Mouse (Mus musculus) brain, adult 2 months (tissue): Measurements from ENCODE around the gene Vps13d.

Experiments
- DNase-seq: peaks from one replicate; pipeline ENCODE4 v3.0.0; 2011; ENCODE audit warnings: low read depth, low spot score

The Vps13d gene

DNA sequence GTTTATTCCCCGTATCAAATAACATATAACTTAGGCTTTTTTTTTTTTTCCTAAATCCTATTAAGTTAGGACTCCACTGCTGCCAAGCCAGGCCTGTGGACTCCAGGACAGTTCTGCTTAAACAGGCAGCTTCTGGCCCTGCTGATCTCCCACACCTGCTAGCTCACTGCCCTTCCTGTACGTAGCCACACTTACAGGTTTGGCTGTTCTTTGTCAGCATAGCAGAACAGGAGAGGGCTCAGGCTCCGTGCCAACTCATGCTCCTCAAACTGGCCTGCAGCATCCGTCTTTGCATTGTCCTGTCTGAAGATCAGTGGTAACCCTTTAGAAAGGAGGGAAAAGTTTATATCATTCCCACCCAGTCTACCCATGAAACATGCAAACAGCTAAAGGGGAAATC is 108.3 kb downstream of the Vps13d start:
- no peak for DNase-seq

DNA sequence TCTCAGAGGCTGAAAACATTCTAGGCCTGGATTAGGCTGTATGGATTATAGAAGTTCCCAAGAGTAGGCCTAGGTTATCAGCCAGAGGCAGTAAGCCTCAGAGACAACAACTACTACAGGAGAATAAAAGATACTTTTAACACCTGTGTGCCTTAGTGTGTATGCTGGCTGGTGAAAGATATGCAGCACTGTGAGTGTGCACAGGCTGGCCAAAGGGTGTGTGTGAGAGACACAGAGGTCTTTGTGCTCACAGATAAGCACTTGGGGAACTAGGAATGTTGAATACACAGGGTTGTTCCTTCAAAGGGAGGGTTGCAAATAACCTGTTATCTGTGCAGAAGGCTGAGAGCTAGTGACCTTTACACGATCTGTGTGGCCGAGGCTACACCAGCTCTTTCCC is 115.5 kb downstream of the Vps13d start:
- no peak for DNase-seq

DNA sequence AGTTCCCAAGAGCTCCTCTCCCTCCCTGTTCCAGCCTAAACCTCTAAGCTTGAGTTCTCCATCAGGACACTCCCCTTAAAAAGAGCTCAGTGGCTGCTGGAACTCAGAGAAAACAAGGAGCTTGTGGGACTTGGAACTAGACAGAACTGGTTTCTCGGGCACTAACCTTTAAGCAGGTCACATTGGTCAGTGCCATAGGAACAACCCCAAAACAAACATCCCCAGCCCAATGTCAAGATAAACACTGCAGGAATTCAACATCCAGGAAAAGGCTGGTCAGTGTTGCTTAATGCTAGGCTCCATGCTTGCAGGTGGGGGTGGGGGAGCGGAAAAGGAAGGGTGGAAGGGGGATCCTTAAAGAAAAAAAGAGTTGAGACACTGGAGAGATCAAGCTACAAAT is 120.5 kb downstream of the Vps13d start:
- no peak for DNase-seq

DNA sequence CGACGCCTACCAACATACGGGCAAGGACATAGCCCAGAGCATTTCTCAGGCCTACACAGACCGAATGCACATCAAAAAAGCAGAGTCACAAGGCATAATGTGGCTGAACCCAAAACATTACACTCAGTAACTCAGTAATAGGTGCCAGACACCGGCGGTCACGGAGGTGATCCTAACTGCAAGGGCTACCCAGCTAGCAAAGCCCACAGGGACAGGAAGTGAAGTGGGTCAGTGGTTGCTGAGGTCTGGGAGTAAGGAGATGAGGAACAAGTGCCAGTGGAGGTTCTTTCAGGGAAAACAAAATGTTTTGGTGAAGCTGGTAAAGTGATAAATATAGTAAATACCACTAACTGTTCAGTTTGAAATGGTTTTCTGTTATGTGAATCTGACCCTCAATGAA is 121.1 kb downstream of the Vps13d start:
- DNase-seq = no peak

DNA sequence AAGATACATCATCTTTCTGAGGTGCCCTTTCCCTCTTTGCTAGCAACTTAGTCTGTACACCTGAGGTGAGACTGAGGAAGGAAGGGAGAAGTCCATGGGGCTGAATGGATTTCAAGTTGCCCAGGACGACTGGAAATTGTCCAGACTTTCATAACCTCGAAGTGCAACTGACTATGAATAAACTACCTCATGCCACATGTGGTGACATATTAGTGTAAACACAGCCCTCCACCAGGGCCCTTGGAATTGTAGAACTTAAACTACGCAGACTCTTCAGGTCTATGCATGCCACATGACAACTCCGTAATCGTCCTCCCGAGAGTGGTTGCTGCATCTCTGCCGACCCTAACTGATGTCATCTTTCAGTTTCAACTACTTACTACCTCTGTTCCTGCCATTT is 122.9 kb downstream of the Vps13d start:
- no peak for DNase-seq

DNA sequence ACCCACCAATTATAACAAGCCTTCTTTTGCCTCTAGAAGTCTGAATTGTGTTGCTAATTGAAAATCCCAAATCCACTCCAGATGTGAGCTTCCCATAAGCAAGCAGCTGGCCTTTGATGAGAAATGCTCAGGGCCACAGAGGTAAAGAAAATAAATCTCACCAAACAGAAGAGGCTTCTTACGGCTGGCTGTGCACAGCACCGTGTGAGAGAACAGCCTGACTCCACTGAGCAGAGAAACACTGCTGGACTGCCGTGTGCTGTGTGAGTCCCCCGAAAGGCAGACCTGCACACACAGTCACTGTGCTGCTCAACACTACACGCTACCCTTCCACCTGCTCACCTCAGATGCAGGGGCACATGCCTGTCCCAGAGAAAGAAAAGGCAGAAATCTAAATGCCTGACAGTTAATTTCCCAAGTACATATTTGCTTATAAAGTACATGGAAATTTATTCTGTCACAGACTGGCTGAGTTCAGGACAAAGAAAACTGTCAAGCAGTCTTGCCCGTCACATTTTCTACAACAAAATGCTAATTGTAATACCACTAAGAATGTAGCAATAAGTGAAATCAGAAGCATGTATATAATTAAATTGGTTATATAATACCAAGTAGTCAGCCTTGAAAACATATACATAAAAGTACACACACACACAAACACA is 127.7 kb downstream of the Vps13d start:
- DNase-seq = no peak

DNA sequence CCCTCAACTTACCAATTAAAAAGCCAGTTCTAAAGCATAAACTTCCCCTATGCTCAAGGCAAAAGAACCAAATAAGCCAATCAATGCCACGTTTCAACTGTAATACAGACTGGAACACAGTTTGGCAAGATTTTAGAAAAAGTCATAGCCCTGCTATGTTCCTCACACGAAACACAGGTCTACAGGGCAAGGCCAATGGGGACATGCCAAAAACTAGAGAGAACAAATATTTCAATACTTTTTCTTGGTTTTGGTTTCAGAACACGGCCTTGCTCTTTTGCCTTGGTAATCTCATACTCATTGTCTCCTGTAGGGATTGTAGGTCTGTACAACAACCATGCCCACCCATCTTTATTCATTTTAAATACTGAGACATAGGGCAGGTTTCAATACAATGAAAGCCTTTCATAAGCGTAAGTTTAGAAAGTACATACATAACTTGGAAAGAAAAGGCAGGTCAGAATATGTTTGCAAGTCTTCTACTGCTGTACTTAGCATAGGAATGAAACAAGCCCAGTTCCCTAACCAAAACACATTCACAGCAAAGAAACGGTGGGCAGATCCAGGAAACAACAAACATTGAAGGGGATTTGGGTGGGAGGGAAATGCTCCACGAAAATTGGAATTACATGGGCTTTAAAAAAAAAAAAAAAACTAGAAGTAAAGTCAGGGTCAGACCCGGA is 128.3 kb downstream of the Vps13d start:
- DNase-seq = no peak

DNA sequence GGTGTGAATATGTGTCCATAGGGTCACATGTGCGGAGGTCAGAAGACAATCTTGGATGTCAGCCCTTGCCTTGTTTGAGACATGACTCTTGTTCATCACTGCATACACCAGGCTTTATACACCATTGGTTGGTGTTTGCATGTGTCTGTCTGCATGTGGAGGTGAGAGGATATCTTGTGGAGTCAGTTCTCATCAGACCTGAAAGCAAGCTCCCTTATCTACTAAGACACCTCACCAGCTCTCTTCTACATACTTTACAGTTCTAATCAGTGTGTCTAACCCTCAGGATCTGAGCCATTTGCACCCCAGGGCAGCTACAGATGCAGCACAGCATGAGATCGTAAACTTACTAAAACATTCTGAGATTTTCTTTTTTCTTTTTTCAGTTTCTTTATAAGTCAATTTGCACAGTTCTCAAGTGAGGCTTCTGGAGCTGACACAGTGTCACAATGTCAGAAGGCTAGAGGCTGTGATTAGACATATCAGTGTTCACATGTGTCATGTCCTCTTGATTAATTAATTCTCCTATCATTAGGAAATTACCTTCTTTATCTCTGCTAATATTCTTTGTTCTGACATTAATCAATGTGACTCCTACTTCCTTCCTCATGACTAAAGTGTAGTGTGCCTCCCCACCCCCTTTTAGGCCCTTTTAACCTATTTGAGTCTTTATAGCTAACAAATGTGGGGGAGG is 135.9 kb downstream of the Vps13d start:
- DNase-seq = no peak

DNA sequence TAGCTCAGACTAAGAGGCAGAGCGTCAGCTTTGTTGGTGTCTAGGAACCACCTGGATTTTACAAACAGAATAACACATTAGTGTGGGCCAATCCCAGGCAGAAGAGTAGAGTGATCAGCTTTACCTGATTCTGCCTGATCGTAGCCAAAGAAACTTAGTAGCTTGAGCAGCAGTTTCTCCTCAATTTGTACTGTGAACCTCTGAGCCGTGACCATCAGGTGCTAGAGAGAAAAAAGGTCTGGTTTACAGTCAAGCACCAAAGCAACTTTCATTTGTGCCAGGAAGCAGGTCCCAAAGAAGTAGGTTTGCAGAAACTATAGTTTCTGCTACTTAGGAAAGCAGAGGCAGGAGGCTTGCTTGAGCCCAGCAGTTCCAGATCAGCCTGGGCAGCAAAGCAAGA is 138.5 kb downstream of the Vps13d start:
- no peak for DNase-seq

DNA sequence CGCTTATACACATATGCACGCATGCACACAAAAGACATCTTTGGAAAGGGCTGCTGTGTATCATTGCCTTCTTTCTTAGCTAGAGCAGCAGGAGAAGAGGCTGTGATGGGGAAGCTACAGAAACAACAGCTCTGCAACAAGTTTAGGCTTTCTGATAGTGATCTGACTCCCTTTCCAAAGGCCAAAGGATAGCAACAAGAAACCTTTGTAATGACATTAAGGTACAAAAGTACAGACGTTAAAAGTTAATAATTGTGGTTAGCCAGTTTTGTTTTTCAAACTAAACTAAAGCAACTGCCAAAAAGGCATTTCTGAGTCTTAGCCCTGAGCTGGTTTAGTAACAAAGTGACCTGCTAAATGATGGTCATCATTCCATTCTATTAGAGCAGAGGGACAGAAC is 139.0 kb downstream of the Vps13d start:
- no peak for DNase-seq

DNA sequence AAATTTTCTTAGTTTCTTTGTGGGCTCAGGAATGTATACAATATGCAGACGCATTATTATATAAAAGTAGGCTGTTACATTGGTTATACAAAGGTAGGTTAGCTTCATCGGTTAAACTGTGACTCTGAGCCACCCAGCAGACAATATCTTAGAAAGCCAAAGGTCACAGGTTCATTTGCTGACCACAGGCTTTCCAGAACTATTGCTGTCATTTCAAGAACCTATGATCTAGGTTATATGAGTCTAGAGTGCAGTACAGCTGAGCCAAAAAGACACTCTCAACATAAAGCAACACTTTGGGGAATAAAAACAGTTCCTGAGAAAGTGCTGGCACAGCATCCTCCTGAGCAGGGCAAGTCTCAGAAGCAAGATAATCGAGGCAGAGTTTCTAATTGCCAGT is 140.4 kb downstream of the Vps13d start:
- no peak for DNase-seq

DNA sequence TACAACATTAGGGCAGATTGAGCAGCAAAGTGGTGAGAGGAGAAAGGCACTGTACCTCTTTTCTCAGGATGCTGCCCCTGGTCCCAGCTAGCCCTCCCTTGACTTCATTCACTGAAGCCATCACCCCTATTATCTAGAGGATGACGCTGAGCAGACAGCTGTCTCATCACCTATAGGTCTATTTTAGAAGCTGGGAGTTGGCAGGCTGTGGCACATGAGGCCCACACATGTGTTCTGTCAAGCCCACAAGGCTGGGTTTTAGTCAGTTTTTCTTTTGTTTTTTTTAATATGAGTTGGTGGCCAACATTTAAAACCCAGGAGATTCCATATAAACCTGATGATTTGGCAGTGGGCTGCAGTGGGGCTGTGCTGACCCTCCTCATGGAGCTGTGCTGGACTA is 142.1 kb downstream of the Vps13d start:
- peak; percentile 72 for DNase-seq

DNA sequence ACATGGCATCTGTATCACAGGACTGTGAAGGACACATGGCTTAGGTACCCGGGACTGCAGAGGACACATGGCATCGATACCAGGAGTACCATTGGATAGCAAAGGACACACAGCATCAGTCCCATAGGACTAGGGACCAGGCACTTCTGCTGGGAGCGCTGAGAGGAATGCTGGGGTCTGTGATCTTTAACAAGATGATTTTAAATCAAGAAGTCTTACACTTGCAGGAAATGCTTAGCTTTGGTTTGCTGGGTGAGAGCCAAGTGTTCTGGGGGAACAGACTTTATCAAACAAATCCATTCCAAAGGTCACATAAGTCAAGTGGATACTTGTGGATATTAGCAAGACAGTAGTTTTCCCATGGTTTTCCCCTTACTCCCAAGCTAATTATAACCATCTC is 142.5 kb downstream of the Vps13d start:
- DNase-seq = no peak

DNA sequence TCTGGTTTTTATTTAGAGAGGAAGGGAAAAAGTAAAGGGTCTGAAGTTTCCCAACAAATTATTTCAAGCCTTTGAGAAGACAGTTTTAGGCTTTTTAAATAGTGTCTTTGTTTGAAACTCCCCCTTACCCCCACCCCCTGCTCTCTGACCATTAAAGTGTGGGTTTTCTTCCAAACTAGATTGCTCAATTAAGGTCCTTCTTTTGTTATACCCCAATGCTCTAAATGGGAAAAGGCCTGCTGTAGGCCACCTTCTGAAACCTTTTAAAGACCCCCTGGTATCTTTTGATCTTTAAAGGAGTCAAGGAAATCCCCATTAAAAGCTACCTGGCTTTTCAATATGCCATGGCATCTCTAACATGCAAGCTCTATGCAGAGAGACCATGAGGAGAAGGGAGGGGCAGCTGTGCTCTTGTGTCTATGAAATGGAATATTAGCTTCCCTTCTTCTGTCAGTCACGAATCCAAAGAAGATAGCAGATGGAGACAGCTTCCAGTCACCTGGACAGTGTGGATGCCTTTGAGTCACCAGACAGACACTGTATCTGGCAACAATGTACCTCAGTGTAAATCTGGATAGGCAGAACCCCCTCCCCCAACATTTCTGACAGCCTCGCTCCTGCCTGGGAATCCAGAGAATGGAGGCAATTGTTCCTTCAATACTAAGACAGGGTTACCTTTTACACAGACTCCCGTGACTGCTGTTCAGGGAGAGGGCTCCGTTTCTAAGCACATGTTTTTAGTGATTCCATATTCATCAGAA is 143.4 kb downstream of the Vps13d start:
- no peak for DNase-seq

DNA sequence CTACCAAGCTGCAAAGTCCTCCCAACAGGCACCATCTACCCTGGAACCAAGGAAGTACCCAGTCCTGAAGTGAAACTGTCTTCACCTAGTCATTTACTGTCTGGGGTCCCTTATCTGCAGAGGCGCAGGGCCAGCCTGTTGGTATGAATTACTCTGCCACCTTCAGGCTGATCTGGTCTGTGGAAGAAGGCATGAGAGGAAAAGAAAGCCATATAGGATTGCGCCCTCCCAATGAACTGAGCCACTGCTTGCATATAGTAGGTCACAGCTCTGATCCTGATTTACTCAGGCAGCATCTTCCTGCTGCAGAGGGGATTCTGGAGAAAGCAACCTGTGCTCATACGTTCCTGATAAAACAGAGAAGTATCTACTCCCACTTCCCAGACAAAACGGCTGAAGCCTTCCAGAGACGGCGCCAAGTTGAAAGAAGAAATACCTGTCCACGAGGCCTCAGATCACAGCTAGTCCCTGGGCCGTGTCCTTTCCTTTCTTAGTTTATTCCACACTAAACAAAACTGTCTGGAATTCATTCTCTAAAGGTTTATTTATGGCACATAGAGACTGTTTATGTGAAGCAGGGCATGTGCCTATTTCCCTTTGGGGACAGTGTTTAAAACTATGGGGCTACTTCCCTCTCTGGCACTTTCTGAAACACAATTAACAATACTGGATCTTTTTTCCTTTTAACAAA is 144.1 kb downstream of the Vps13d start:
- DNase-seq = no peak

DNA sequence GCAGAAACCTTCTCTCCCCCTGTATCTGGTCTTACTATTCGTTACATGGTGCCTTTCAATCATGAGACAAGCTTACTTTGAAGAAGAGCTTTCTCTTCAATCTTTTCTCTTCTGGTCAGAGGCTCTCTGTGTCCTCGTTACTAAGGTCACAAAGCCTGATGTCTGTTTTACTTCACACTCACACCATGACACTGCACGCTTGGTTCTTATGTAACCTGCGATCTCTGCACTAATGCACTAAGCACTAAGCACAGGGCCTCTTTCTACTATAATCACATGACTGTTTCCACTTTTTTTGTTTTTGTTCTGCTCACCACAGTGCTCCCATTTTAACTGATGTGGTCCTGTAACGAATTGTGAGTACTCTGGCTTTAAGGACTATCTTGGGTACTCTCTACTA is 146.8 kb downstream of the Vps13d start:
- no peak for DNase-seq

DNA sequence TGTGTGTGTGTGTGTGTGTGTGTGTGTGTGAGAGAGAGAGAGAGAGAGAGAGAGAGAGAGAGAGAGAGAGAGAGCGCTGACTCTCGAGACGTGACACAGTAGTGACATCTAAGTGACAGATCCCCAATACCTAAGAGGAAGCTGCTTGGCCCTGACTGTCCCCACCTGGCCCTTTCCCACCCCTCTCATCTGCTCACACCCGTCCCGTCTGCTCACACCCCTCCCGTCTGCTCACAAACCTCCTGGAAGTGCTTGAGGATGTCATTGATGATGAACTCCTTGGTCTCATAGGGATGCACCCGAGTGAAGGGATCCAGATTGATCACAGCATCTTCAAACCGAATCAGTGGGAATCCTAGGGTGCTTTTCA is 148.8 kb downstream of the Vps13d start:
- no peak for DNase-seq

DNA sequence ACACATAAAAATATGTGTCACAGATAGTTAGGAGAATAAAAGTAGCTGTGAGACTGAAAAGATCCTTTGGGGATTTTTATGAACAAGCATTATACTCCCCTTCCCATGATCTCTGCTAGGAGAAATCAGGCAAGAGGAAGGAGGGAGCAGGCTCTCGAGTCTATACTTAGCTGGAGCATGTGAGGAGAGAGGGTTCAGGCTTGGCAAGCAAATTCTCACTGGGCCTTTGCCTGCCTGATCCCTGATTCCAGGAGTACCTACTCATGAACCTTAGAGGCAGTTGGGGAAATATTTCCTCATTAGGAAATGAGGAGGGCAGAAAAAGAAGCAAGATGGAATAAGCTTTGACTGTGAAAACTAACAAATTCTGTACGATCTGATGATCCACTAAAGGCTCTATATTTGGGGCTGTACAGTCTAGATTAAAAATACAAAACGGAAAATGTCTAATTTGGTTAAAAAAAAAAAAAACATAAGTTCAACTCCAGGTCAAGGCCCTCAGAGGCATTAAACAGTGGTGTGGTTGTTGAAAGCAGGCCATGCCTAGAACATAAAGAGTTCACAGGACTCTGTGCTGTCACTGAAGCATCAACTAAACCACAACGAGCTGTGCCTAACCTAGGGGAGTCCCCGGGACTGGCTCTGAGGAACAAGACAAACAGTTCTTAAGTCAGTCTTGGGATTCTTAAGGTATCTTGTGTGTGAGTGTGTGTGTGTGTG is 149.3 kb downstream of the Vps13d start:
- DNase-seq = no peak

DNA sequence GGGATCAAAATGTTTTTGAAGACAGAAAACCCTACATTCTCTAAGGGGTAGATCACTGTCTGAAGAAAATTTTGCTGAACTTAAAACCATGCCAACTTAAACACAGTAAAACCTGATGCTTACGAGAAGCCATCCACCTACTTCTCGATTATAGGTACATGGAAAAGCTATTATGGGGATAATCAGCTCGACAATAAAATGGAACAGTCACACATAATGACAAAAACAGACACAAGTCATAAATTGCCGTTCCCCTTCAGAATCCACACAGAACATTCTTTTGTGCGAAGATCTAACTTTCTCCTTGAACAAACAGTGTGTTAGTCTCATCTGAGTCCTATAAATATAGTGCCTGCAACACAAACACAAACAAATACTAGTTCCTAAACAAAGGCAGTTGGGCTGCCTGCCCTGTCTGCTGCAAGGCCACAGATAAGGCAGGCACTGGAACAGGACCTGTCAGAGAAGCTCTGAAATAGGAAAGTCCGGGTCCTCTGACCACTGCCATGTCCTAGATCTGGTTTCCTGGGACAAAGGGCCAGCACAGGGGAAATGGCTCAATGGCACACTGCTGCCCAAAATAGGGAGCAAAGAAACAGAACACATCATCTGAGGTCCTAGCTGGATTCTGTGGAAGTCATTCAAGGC is 153.5 kb downstream of the Vps13d start:
- no peak for DNase-seq

DNA sequence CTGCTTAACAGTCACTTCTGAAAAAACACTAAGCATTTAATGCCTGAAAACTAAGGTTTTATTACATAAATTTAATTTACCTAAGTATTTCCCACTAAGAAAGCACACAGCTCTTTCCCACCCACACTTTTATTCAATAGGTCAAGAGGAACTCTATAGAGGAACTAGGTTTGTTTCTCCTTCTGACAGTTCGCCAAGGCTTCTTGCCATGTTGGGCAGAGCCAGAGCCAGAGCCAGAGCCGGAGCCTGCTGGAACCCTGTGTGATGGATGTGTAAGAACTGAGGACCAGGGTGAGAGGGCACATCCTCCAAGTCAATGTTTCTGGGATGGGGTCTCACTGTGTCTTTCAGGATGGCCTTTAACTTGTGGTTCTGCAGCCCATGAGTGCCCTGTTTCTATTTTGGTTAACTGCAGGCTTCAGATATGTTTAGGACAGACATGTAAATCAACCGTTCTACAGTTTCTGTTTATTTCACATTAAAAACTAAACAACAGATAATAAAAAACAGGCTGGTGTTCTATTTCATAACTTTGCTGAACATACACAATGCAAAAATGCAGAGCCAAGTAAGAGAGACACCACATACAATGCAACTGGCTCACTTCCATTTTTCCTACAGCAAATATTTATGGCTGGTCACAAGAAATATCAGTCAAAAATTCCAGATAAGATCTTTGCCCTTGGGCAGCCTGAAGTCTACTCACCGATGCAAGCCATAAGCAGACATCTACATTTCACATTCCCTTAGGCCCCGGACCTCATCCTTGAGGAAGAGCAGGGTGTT is 157.0 kb downstream of the Vps13d start:
- no peak for DNase-seq
